Mouse (Mus musculus): ENCODE measurements at regions not wholly inside any gene's neighbourhood (a gene's known extent, or its start where the extent isn't known, plus 50 kb on each side); places are given as distances from the start of the nearest gene placed in this dataset.

DNA sequence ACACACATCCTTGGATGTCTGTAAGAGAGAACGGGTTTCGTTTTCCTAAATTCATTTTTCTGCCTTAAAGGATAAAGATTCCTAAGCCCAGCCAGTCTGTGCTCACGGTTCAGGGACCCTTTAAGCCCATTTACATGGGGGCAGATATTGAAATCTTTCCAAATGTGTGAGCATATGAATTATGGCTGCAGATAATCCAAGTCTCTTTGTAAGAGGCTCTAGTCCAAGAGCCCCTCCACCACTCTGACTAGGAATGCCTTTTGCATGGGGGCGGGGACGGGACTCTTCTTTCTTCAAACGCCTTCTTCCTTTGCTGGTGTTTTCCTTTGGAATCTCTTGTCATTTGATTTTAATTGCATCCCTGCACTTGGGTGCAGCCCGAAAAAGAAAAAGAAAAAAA is 54.2 kb upstream of the Mgmt start:
- Histone ChIP-seq H3K27ac (ENCODE audit: low read length) (no peak overlapping the region), H3K4me2 (ENCODE audit: low read depth, low read length) (no peak overlapping the region), H3K36me3 (ENCODE audit: control insufficient read depth, insufficient read depth, low read length) (no peaks in the 10 kb centered on the region), H3K4me1 (replicated peaks; ENCODE audit: control insufficient read depth, insufficient read depth, low read length) (peaks cover 5% of the 10 kb centered on the region), H3K4me3 (ENCODE audit: low read length) (no peak overlapping the region), H3K27me3 (ENCODE audit: control insufficient read depth, insufficient read depth, low read depth, low read length) (no peaks in the 10 kb centered on the region), H3K9me3 (ENCODE audit: control insufficient read depth, low read length) (no peaks in the 10 kb centered on the region), H3K9ac (ENCODE audit: low read length) (no peak overlapping the region)
- ATAC-seq (ENCODE audit: low read depth), result no peak
- 54% methylated on average over 7 of the region's 7 CpGs for WGBS

DNA sequence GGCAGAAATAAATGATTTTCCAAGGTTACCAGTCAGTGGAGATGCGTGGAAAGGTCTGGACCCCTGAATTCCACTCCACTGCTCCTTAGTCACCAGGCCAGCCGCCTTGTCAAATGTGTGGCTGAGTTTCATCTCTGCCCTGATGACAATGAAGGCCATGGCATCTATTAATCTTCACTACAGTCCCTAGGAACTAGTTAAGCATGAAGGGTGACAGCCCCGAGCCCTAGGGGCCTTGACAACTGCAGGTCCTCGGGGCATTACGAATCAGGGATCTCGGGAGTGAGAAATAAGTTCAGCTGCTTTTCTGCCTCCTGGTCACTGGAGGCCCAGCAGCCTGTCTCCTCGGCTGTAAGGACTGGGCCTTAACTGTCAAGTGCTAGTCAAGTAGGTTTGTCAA is 51.7 kb upstream of the Mgmt start:
- no peak for ATAC-seq (ENCODE audit: low read depth)
- 60% methylated on average over 7 of the region's 7 CpGs for WGBS

DNA sequence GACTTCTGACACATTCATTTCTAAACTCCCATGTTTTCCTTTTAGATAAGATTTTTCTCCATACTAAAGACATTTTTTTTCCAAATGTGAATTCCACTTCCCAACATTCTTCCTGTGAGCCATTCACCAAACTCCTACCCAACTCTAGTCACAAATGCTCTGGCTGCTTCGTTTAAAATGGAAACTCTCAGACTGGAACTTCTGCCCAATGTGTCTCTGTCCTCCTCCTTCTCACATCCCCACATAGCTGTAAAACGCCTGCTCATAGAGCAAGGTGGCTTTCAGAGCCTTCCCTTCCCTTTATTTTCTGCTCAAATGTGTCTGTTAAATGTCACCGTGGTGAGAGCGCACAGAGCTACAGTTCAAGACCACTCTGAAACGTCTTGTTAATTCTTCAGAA is 50.1 kb upstream of the Mgmt start:
- Histone ChIP-seq H3K9me3 (ENCODE audit: control insufficient read depth, low read length) (no peaks in the 10 kb centered on the region), H3K27ac (ENCODE audit: low read length) (no peak overlapping the region), H3K9ac (ENCODE audit: low read length) (no peak overlapping the region), H3K4me3 (ENCODE audit: low read length) (no peak overlapping the region), H3K36me3 (ENCODE audit: control insufficient read depth, insufficient read depth, low read length) (no peaks in the 10 kb centered on the region), H3K4me2 (ENCODE audit: low read depth, low read length) (no peak overlapping the region), H3K4me1 (replicated peaks; ENCODE audit: control insufficient read depth, insufficient read depth, low read length) (peaks cover 5% of the 10 kb centered on the region), H3K27me3 (ENCODE audit: control insufficient read depth, insufficient read depth, low read depth, low read length) (no peaks in the 10 kb centered on the region)
- ATAC-seq (ENCODE audit: low read depth), result no peak
- WGBS, result 36% methylated on average over 5 of the region's 5 CpGs

More for the DNA sequence above, 51.7 kb upstream of the Mgmt start:
- Histone ChIP-seq H3K4me1 (replicated peaks; ENCODE audit: control insufficient read depth, insufficient read depth, low read length) (peaks cover 5% of the 10 kb centered on the region), H3K36me3 (ENCODE audit: control insufficient read depth, insufficient read depth, low read length) (no peaks in the 10 kb centered on the region), H3K4me2 (ENCODE audit: low read depth, low read length) (no peak overlapping the region), H3K9ac (ENCODE audit: low read length) (no peak overlapping the region), H3K27me3 (ENCODE audit: control insufficient read depth, insufficient read depth, low read depth, low read length) (no peaks in the 10 kb centered on the region), H3K9me3 (ENCODE audit: control insufficient read depth, low read length) (no peaks in the 10 kb centered on the region), H3K27ac (ENCODE audit: low read length) (no peak overlapping the region), H3K4me3 (ENCODE audit: low read length) (no peak overlapping the region)
